Mouse (Mus musculus) heart, adult 2 months (tissue): ENCODE measurements around the gene Rxfp2. TPM values are rescaled to one million over a fixed set of nuclear protein-coding genes. Genes with fewer than 3 reads are reported as not detected.

Experiments
- DNase-seq, 2 experiments: peaks; one replicate each; pipeline ENCODE4 v3.0.0; 2021
- H3K27ac ChIP-seq: fragments of 200-600 bp; 2 replicates; pipeline ENCODE4 v1.8.1; 2022
- H3K27me3 ChIP-seq: fragments of 200-500 bp; 2 replicates; pipeline ENCODE4 v1.6.1; 2012; ENCODE audit warnings: mild to moderate bottlenecking, low read length, inconsistent platforms, mixed read lengths; ENCODE audit not compliant: control insufficient read depth, insufficient read depth
- H3K36me3 ChIP-seq: fragments of 200-500 bp; 2 replicates; pipeline ENCODE4 v1.6.1; 2012; ENCODE audit warnings: low read length, inconsistent platforms; ENCODE audit not compliant: control insufficient read depth, insufficient read depth
- H3K4me1 ChIP-seq: fragments of 200-500 bp; 2 replicates; pipeline ENCODE4 v1.6.1; 2011; ENCODE audit warnings: low read length; ENCODE audit not compliant: control insufficient read depth, insufficient read depth
- H3K4me3 ChIP-seq: fragments of 200-600 bp; 2 replicates; pipeline ENCODE4 v1.8.1; 2022
- H3K79me2 ChIP-seq: fragments of 200-500 bp; replicated peaks from 2 replicates; pipeline ENCODE4 v1.6.1; 2012; ENCODE audit warnings: mild to moderate bottlenecking, inconsistent platforms, low read length, moderate library complexity, mixed read lengths; ENCODE audit not compliant: control insufficient read depth, insufficient read depth
- H3K9ac ChIP-seq: fragments of 200-500 bp; 2 replicates; pipeline ENCODE4 v1.6.1; 2012; ENCODE audit warnings: low read depth, mild to moderate bottlenecking, control low read depth, inconsistent platforms, low read length, mixed read lengths
- CTCF ChIP-seq: fragments of 200-600 bp; IDR thresholded peaks from 2 replicates; pipeline ENCODE4 v1.8.1; 2022; ENCODE audit warnings: antibody characterized with exemption, mild to moderate bottlenecking, moderate library complexity
- EP300 ChIP-seq: fragments of 200-500 bp; IDR thresholded peaks from 2 replicates; pipeline ENCODE4 v1.6.1; 2011; ENCODE audit warnings: low read depth, low read length, control low read depth; ENCODE audit not compliant: insufficient read depth
- POLR2A ChIP-seq: fragments of 200-500 bp; IDR thresholded peaks from 2 replicates; pipeline ENCODE4 v1.6.1; 2011; ENCODE audit warnings: mild to moderate bottlenecking, low read depth, low read length, control low read depth; ENCODE audit not compliant: insufficient read depth
- WGBS: fragments of 180-500 bp; shearing (Covaris S2); methylation state at CpG from one replicate; pipeline ENCODE4 v1.1.7; 2018; 5-methylcytosine and 5-hydroxymethylcytosine counted together
- intact Hi-C: fragments of 180-260 bp; cut with DNase I; formaldehyde crosslinking; loops from one replicate; pipeline ENCODE4 v1.15.1; 2025
- long read RNA-seq: library from polyadenylated mRNA; stranded (forward); transcript quantifications from one replicate; pipeline ENCODE4 v2.0.0, GENCODE M21; 2021
- polyA plus RNA-seq: library from polyadenylated mRNA; depleted of rRNA; stranded (reverse); fragments of >200 nt; gene quantifications from 2 replicates; pipeline ENCODE4 v1.2.3, GENCODE M21; 2012; rRNA removed
- total RNA-seq, 2 experiments: library from RNA; stranded (reverse); gene quantifications; 2 replicates each; pipeline ENCODE4 v1.2.3; 2021

Rxfp2 gene
- total RNA-seq = not detected
- polyA plus RNA-seq = 0.10 TPM in 1 of 2 replicates, not detected in the other
- long read RNA-seq = 0 reads

DNA sequence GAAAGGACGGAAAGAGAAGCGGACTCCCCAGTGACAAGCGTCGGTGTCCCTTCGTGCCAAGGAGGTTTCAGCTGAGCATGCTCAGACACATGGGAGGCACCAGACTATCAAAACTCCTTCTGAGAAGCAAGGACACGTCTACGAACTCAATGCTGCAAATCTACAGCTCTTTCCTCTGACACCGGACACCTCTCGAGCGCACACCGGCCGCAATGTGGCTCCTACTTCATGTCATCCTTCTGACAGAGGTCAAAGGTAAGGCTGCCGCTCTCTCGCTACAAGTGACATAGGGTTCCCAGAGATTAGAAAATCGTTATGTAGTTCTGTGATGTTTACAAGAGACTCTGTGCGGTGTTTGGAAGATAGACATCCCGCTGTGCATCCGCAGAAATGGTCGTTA lies at the start of gene Rxfp2:
Gene Rxfp2 (plus strand): TSS at position 20 of the 400 bp plus-strand sequence.
- intact Hi-C loops = no loop called here
- Histone ChIP-seq H3K79me2 (no peaks in the 10 kb centered on the region), H3K4me3 (no peak within 1 kb of the TSS), H3K27ac (no peak within 1 kb of the TSS), H3K4me1 (no peaks in the 10 kb centered on the region), H3K9ac (no peak within 1 kb of the TSS), H3K27me3 (peaks cover 1% of the 10 kb centered on the region; the same call in 1 of the 2 replicates), H3K36me3 (no peaks in the 10 kb centered on the region)
- TF ChIP-seq CTCF = no peak
- no peak for TF ChIP-seq EP300
- TF ChIP-seq POLR2A = no peak
- WGBS = 77% methylated on average over 19 of the region's 19 CpGs
- DNase-seq = no peak

DNA sequence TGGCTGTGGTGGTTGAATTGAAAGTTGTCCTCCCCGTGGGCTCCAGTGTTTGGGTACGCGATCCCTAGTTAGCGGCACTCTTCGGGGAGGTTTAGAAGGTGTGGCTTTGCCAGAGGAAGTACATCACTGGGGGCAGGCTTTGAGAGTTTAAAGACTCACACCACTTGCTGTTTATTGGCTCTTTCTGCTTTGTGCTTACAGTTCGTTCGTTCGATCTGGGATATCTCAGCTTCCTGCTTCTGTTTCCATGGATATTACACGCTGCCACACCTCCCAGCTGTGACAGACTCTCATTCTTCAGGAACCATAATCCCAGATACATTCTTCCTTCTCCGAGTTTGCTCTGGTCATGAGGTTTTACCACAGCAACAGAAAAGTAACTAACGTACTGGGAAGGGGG lies 48.2 kb upstream of the Rxfp2 start:
- no peaks in the 10 kb centered on the region for H3K27me3 ChIP-seq
- TF ChIP-seq CTCF = no peak
- no peak for TF ChIP-seq EP300
- TF ChIP-seq POLR2A = no peak
- no peaks in the 10 kb centered on the region for H3K4me1 ChIP-seq
- H3K27ac ChIP-seq = no peak overlapping the region
- DNase-seq = no peak
- intact Hi-C loops = no loop called here
- H3K36me3 ChIP-seq = no peaks in the 10 kb centered on the region
- no peak overlapping the region for H3K9ac ChIP-seq
- 80% methylated on average over 11 of the region's 11 CpGs for WGBS
- no peak overlapping the region for H3K4me3 ChIP-seq
- no peaks in the 10 kb centered on the region for H3K79me2 ChIP-seq

- H3K4me3 ChIP-seq = no peak overlapping the region
- no peaks in the 10 kb centered on the region for H3K36me3 ChIP-seq
- H3K4me1 ChIP-seq = no peaks in the 10 kb centered on the region
- TF ChIP-seq EP300 = no peak
- TF ChIP-seq CTCF = no peak
- no peak for TF ChIP-seq POLR2A
- no peak for DNase-seq
- no peaks in the 10 kb centered on the region for H3K27me3 ChIP-seq
- intact Hi-C loops = no loop called here
- H3K79me2 ChIP-seq = no peaks in the 10 kb centered on the region
- no peak overlapping the region for H3K9ac ChIP-seq
- H3K27ac ChIP-seq = no peak overlapping the region
- 85% methylated on average over 2 of the region's 2 CpGs for WGBS
Observed at GRCm38 (mm10) chr5:149977027-149977426, 41.4 kb upstream of the Rxfp2 start.

- no peak for DNase-seq
- no peaks in the 10 kb centered on the region for H3K79me2 ChIP-seq
- H3K27me3 ChIP-seq = no peaks in the 10 kb centered on the region
- no peak overlapping the region for H3K27ac ChIP-seq
- intact Hi-C loops = loop anchor here (1.0 kb wide), 1 partner anchor 122 kb away; no protein-coding TSS in a partner anchor
- H3K4me1 ChIP-seq = no peaks in the 10 kb centered on the region
- TF ChIP-seq POLR2A = no peak
- TF ChIP-seq CTCF = peak; percentile 61
- TF ChIP-seq EP300 = no peak
- H3K4me3 ChIP-seq = no peak overlapping the region
- no peaks in the 10 kb centered on the region for H3K36me3 ChIP-seq
- H3K9ac ChIP-seq = no peak overlapping the region
- WGBS = 68% methylated on average over 4 of the region's 4 CpGs
Observed at GRCm38 (mm10) chr5:149983621-149984020, 34.9 kb upstream of the Rxfp2 start.

- Histone ChIP-seq H3K9ac (no peak overlapping the region), H3K27ac (no peak overlapping the region), H3K4me1 (no peaks in the 10 kb centered on the region), H3K27me3 (no peaks in the 10 kb centered on the region), H3K36me3 (no peaks in the 10 kb centered on the region), H3K4me3 (no peak overlapping the region), H3K79me2 (no peaks in the 10 kb centered on the region)
- 70% methylated on average over 5 of the region's 5 CpGs for WGBS
- no peak for DNase-seq
- no peak for TF ChIP-seq POLR2A
- no peak for TF ChIP-seq CTCF
- no peak for TF ChIP-seq EP300
- intact Hi-C loops = no loop called here
Observed at GRCm38 (mm10) chr5:149994578-149994977, 23.9 kb upstream of the Rxfp2 start.

- no peak overlapping the region for H3K27ac ChIP-seq
- H3K79me2 ChIP-seq = no peaks in the 10 kb centered on the region
- H3K4me1 ChIP-seq = no peaks in the 10 kb centered on the region
- DNase-seq = no peak
- no peak for TF ChIP-seq POLR2A
- no peak for TF ChIP-seq EP300
- peak; percentile 40 for TF ChIP-seq CTCF
- WGBS = 95% methylated on average over 4 of the region's 4 CpGs
- H3K36me3 ChIP-seq = no peaks in the 10 kb centered on the region
- intact Hi-C loops = no loop called here
- H3K9ac ChIP-seq = no peak overlapping the region
- no peak overlapping the region for H3K4me3 ChIP-seq
- H3K27me3 ChIP-seq = no peaks in the 10 kb centered on the region
Observed at GRCm38 (mm10) chr5:149996614-149997013, 21.9 kb upstream of the Rxfp2 start.
